Mouse (Mus musculus) MEL (cell line): ENCODE data around the gene Zfp92. TPM values are rescaled to one million over a fixed set of nuclear protein-coding genes. Genes with fewer than 3 reads are reported as not detected.

ENCODE experiments used
- DNase-seq: peaks from one replicate; pipeline ENCODE4 v3.0.0; 2011; ENCODE audit warnings: low read depth, low spot score
- H3K27ac ChIP-seq: 2 replicates; pipeline ENCODE4 v1.5.1; 2012; ENCODE audit warnings: low read depth, mild to moderate bottlenecking, control low read depth, low read length, moderate library complexity; ENCODE audit not compliant: control insufficient read depth
- H3K27me3 ChIP-seq, 2 experiments: fragments of 150-350 bp in 1 of 2; sonication (generic) in 1 of 2; 2 replicates each; pipeline ENCODE4 v1.6.1; 2012; ENCODE audit warnings: low read length in 2 of 2, mild to moderate bottlenecking in 2 of 2, improper control_type of control experiment in 1 of 2, moderate library complexity in 1 of 2; ENCODE audit not compliant: insufficient read depth in 2 of 2, control insufficient read depth in 1 of 2
- H3K36me3 ChIP-seq, 2 experiments: 2 replicates each; pipeline ENCODE4 v1.6.1; 2012 to 2014; ENCODE audit warnings: low read length in 2 of 2, improper control_type of control experiment in 1 of 2, inconsistent platforms in 1 of 2, mild to moderate bottlenecking in 1 of 2; ENCODE audit not compliant: insufficient read depth in 2 of 2, control insufficient read depth in 1 of 2
- H3K4me1 ChIP-seq, 2 experiments: fragments of 150-350 bp in 1 of 2; sonication (generic) in 1 of 2; 2 replicates each; pipeline ENCODE4 v1.6.1; 2012; ENCODE audit warnings: low read length in 2 of 2, improper control_type of control experiment in 1 of 2, mild to moderate bottlenecking in 1 of 2; ENCODE audit not compliant: insufficient read depth in 2 of 2, control insufficient read depth in 1 of 2
- H3K4me3 ChIP-seq, 2 experiments: fragments of 150-350 bp in 1 of 2; sonication (generic) in 1 of 2; 2 replicates each; pipeline ENCODE4 v1.5.1; 2012; ENCODE audit warnings: low read depth in 2 of 2, low read length in 2 of 2, mild to moderate bottlenecking in 2 of 2, moderate library complexity in 2 of 2, control low read depth in 1 of 2, improper control_type of control experiment in 1 of 2; ENCODE audit not compliant: control insufficient read depth in 1 of 2, insufficient read depth in 1 of 2
- H3K79me2 ChIP-seq: 2 replicates; pipeline ENCODE4 v1.6.1; 2012; ENCODE audit warnings: mild to moderate bottlenecking, low read length, moderate library complexity; ENCODE audit not compliant: control insufficient read depth, poor library complexity, insufficient read depth
- H3K9ac ChIP-seq: 2 replicates; pipeline ENCODE4 v1.6.1; 2012; ENCODE audit warnings: low read depth, mild to moderate bottlenecking, control low read depth, low read length, moderate library complexity; ENCODE audit not compliant: control insufficient read depth, poor library complexity, severe bottlenecking
- H3K9me3 ChIP-seq: fragments of 150-350 bp; sonication (generic); replicated peaks from 2 replicates; pipeline ENCODE4 v1.6.1; 2012; ENCODE audit warnings: mild to moderate bottlenecking, low read length, improper control_type of control experiment, moderate library complexity; ENCODE audit not compliant: insufficient read depth
- BHLHE40 ChIP-seq: IDR thresholded peaks from 2 replicates; pipeline ENCODE4 v1.6.1; 2012; ENCODE audit warnings: low read depth, mild to moderate bottlenecking, inconsistent platforms, low read length, improper control_type of control experiment, borderline replicate concordance
- CTCF ChIP-seq, 3 experiments: IDR thresholded peaks in 2 of 3; conservative IDR thresholded peaks in 1 of 3; 2 replicates each; pipeline ENCODE4 v1.5.1; 2011 to 2012; ENCODE audit warnings: low read length in 3 of 3, low read depth in 2 of 3, mild to moderate bottlenecking in 2 of 3, improper control_type of control experiment in 1 of 3, inconsistent platforms in 1 of 3, mixed read lengths in 1 of 3, moderate library complexity in 1 of 3; ENCODE audit not compliant: control insufficient read depth in 1 of 3, insufficient read depth in 1 of 3, poor library complexity in 1 of 3, severe bottlenecking in 1 of 3
- ETS1 ChIP-seq: IDR thresholded peaks from 2 replicates; pipeline ENCODE4 v1.6.1; 2012; ENCODE audit warnings: low read depth, mild to moderate bottlenecking, inconsistent platforms, low read length, improper control_type of control experiment, moderate library complexity
- GABPA ChIP-seq: IDR thresholded peaks from 2 replicates; pipeline ENCODE4 v1.6.1; 2012; ENCODE audit warnings: low read depth, mild to moderate bottlenecking, inconsistent platforms, low read length, improper control_type of control experiment, moderate library complexity
- KAT2A ChIP-seq: conservative IDR thresholded peaks from 2 replicates; pipeline ENCODE4 v1.6.1; 2012; ENCODE audit warnings: low read depth, low read length, improper control_type of control experiment, inconsistent platforms
- MAFK ChIP-seq: IDR thresholded peaks from 2 replicates; pipeline ENCODE4 v1.6.1; 2011; ENCODE audit warnings: low read depth, mild to moderate bottlenecking, low read length, improper control_type of control experiment, borderline replicate concordance
- MEF2A ChIP-seq: IDR thresholded peaks from 2 replicates; pipeline ENCODE4 v1.6.1; 2014; ENCODE audit warnings: low read depth, mild to moderate bottlenecking, inconsistent platforms, low read length, improper control_type of control experiment; ENCODE audit not compliant: poor library complexity, insufficient replicate concordance, severe bottlenecking; ENCODE audit errors: extremely low read depth
- MXI1 ChIP-seq: IDR thresholded peaks from 2 replicates; pipeline ENCODE4 v1.6.1; 2011; ENCODE audit warnings: mild to moderate bottlenecking, low read depth, low read length, improper control_type of control experiment
- MYB ChIP-seq: IDR thresholded peaks from 2 replicates; pipeline ENCODE4 v1.6.1; 2011; ENCODE audit warnings: mild to moderate bottlenecking, low read depth, low read length, improper control_type of control experiment
- MYC ChIP-seq: IDR thresholded peaks from 2 replicates; pipeline ENCODE4 v1.6.1; 2011; ENCODE audit warnings: low read depth, mild to moderate bottlenecking, low read length, improper control_type of control experiment, moderate library complexity
- NELFE ChIP-seq: IDR thresholded peaks from 2 replicates; pipeline ENCODE4 v1.6.1; 2011; ENCODE audit warnings: low read depth, low read length, improper control_type of control experiment
- NRF1 ChIP-seq: IDR thresholded peaks from 2 replicates; pipeline ENCODE4 v1.6.1; 2014; ENCODE audit warnings: low read depth, mild to moderate bottlenecking, inconsistent platforms, low read length, improper control_type of control experiment, moderate library complexity; ENCODE audit not compliant: poor library complexity, insufficient read depth, severe bottlenecking
- POLR2A ChIP-seq, 2 experiments: IDR thresholded peaks; 2 replicates each; pipeline ENCODE4 v1.6.1; 2011 to 2012; ENCODE audit warnings: low read length in 2 of 2, mild to moderate bottlenecking in 2 of 2, control low read depth in 1 of 2, improper control_type of control experiment in 1 of 2, low read depth in 1 of 2, moderate library complexity in 1 of 2; ENCODE audit not compliant: control insufficient read depth in 1 of 2, insufficient read depth in 1 of 2, poor library complexity in 1 of 2
- POLR2AphosphoS2 ChIP-seq: IDR thresholded peaks from 2 replicates; pipeline ENCODE4 v1.6.1; 2011; ENCODE audit warnings: low read length, improper control_type of control experiment
- RAD21 ChIP-seq: IDR thresholded peaks from 2 replicates; pipeline ENCODE4 v1.6.1; 2011; ENCODE audit warnings: mild to moderate bottlenecking, low read depth, low read length, improper control_type of control experiment
- RCOR1 ChIP-seq: IDR thresholded peaks from 2 replicates; pipeline ENCODE4 v1.6.1; 2012; ENCODE audit warnings: low read depth, mild to moderate bottlenecking, inconsistent platforms, low read length, improper control_type of control experiment
- SIN3A ChIP-seq: IDR thresholded peaks from 2 replicates; pipeline ENCODE4 v1.6.1; 2012; ENCODE audit warnings: low read length, improper control_type of control experiment, inconsistent platforms
- SMC3 ChIP-seq: IDR thresholded peaks from 2 replicates; pipeline ENCODE4 v1.6.1; 2011; ENCODE audit warnings: low read depth, low read length, improper control_type of control experiment
- TAL1 ChIP-seq: IDR thresholded peaks from 2 replicates; pipeline ENCODE4 v1.6.1; 2012; ENCODE audit warnings: mild to moderate bottlenecking, inconsistent platforms, low read length, moderate library complexity, mixed read lengths
- TBP ChIP-seq: IDR thresholded peaks from 2 replicates; pipeline ENCODE4 v1.8.0; 2011; ENCODE audit warnings: low read depth, low read length, improper control_type of control experiment
- UBTF ChIP-seq: IDR thresholded peaks from 2 replicates; pipeline ENCODE4 v1.6.1; 2012; ENCODE audit warnings: low read depth, mild to moderate bottlenecking, inconsistent platforms, low read length, improper control_type of control experiment, moderate library complexity, borderline replicate concordance; ENCODE audit not compliant: insufficient read depth
- USF1 ChIP-seq: IDR thresholded peaks from 2 replicates; pipeline ENCODE4 v1.6.1; 2014; ENCODE audit warnings: low read depth, mild to moderate bottlenecking, inconsistent platforms, low read length, improper control_type of control experiment, moderate library complexity
- USF2 ChIP-seq, 2 experiments: IDR thresholded peaks; 2 replicates each; pipeline ENCODE4 v1.6.1; 2011 to 2012; ENCODE audit warnings: improper control_type of control experiment in 2 of 2, low read length in 2 of 2, borderline replicate concordance in 1 of 2, inconsistent platforms in 1 of 2, low read depth in 1 of 2, mild to moderate bottlenecking in 1 of 2; ENCODE audit not compliant: insufficient read depth in 1 of 2
- ZC3H11A ChIP-seq: IDR thresholded peaks from 2 replicates; pipeline ENCODE4 v1.6.1; 2012; ENCODE audit warnings: low read depth, mild to moderate bottlenecking, inconsistent platforms, low read length, improper control_type of control experiment
- ZKSCAN1 ChIP-seq: IDR thresholded peaks from 2 replicates; pipeline ENCODE4 v1.6.1; 2012; ENCODE audit warnings: low read depth, mild to moderate bottlenecking, inconsistent platforms, low read length, improper control_type of control experiment, moderate library complexity
- ZNF384 ChIP-seq: IDR thresholded peaks from 2 replicates; pipeline ENCODE4 v1.6.1; 2012; ENCODE audit warnings: low read depth, mild to moderate bottlenecking, inconsistent platforms, low read length, improper control_type of control experiment
- polyA plus RNA-seq, 2 experiments: library from polyadenylated mRNA; stranded (reverse) in 1 of 2; unstranded in 1 of 2; fragments of >175 nt in 1 of 2; fragments of >200 nt in 1 of 2; gene quantifications; 2 replicates each; pipeline versions ENCODE4 v1.2.1 to v1.2.4; 2012; ENCODE audit warnings: low replicate concordance in 2 of 2, low read depth in 1 of 2; ENCODE audit not compliant: insufficient read length in 2 of 2, insufficient read depth in 1 of 2, missing spikeins in 1 of 2
- total RNA-seq: library from RNA; depleted of rRNA; stranded (reverse); fragments of 300-350 nt; gene quantifications from 2 replicates; pipeline ENCODE4 v1.2.3, GENCODE M21; 2012

Gene Zfp92
- total and polyA plus RNA-seq, 3 experiments = not detected

- DNase-seq = no peak
- H3K9ac ChIP-seq = no peak within 1 kb of the TSS
- H3K27ac ChIP-seq = no peak within 1 kb of the TSS
- H3K27me3 ChIP-seq = no peaks in the 10 kb centered on the region
- H3K36me3 ChIP-seq = peaks cover 0 to 9% of the 10 kb centered on the region in 2 experiments; a peak in 2 of 4 replicates
- no peak within 1 kb of the TSS for H3K4me3 ChIP-seq
- H3K79me2 ChIP-seq = no peaks in the 10 kb centered on the region
- no peak for TF ChIP-seq ZKSCAN1
- no peak for TF ChIP-seq BHLHE40
- TF ChIP-seq RCOR1 = no peak
- TF ChIP-seq GABPA = no peak
- TF ChIP-seq TBP = no peak
- TF ChIP-seq ZC3H11A = no peak
- no peak for TF ChIP-seq MYC
- TF ChIP-seq TAL1 = no peak
- no peak for TF ChIP-seq SIN3A
- no peak for TF ChIP-seq RAD21
- no peak for TF ChIP-seq POLR2A (IDR thresholded peaks at IDR 0.05; ENCODE audit: control insufficient read depth in 1 of 2, insufficient read depth in 1 of 2, low read depth in 1 of 2, low read length in 2 of 2, poor library complexity in 1 of 2)
- TF ChIP-seq POLR2AphosphoS2 = no peak
- TF ChIP-seq KAT2A = no peak
- TF ChIP-seq MXI1 = no peak
- TF ChIP-seq, all 39 proteins: peak for 0
- Histone ChIP-seq H3K9me3 (no peaks in the 10 kb centered on the region), H3K4me1 (peaks cover 0 to 6% of the 10 kb centered on the region in 2 experiments; a peak in 2 of 4 replicates)
Observed at GRCm38 (mm10) chrX:73435252-73435651, 24.4 kb downstream of the Zfp92 start, which contains the start of gene Trex2. Gene Trex2, minus strand, starts transcription at chrX:73435344.

- TF ChIP-seq BHLHE40 (no peak), MEF2A (no peak), RAD21 (no peak), MYB (no peak), USF1 (no peak), TBP (no peak), SIN3A (no peak), ZC3H11A (no peak), CTCF (IDR thresholded peaks at IDR 0.05 in 2 of 3, conservative IDR thresholded peaks at IDR 0.05 in 1 of 3; ENCODE audit: control insufficient read depth in 1 of 3, insufficient read depth in 1 of 3, low read depth in 2 of 3, low read length in 3 of 3, poor library complexity in 1 of 3, severe bottlenecking in 1 of 3) (no peak), ETS1 (no peak), UBTF (no peak), POLR2A (IDR thresholded peaks at IDR 0.05; ENCODE audit: control insufficient read depth in 1 of 2, insufficient read depth in 1 of 2, low read depth in 1 of 2, low read length in 2 of 2, poor library complexity in 1 of 2) (no peak), ZNF384 (no peak), USF2 (IDR thresholded peaks at IDR 0.05; ENCODE audit: borderline replicate concordance in 1 of 2, insufficient read depth in 1 of 2, low read depth in 1 of 2, low read length in 2 of 2) (no peak), NELFE (no peak), NRF1 (no peak), MAFK (no peak), SMC3 (no peak)
- Histone ChIP-seq H3K27ac (no peak overlapping the region), H3K4me3 (no peak overlapping the region), H3K79me2 (no peaks in the 10 kb centered on the region), H3K9me3 (no peaks in the 10 kb centered on the region), H3K36me3 (peaks cover 0 to 9% of the 10 kb centered on the region in 2 experiments; a peak in 2 of 4 replicates), H3K4me1 (peaks cover 0 to 6% of the 10 kb centered on the region in 2 experiments; a peak in 2 of 4 replicates), H3K27me3 (no peaks in the 10 kb centered on the region), H3K9ac (no peak overlapping the region)
- DNase-seq = no peak
Observed at GRCm38 (mm10) chrX:73441428-73441827, 30.5 kb downstream of the Zfp92 start.
